Mouse (Mus musculus): ENCODE measurements at regions not wholly inside any gene's neighbourhood (a gene's known extent, or its start where the extent isn't known, plus 50 kb on each side); places are given as distances from the start of the nearest gene placed in this dataset.

GRCm38 (mm10) chr3:149270459-149270858 lies 280.1 kb upstream of the Adgrl2 start:
- intact Hi-C loops (cut with DNase I; ENCODE audit: low total_unique reads) = no loop called here
- DNase-seq = no peak

DNA sequence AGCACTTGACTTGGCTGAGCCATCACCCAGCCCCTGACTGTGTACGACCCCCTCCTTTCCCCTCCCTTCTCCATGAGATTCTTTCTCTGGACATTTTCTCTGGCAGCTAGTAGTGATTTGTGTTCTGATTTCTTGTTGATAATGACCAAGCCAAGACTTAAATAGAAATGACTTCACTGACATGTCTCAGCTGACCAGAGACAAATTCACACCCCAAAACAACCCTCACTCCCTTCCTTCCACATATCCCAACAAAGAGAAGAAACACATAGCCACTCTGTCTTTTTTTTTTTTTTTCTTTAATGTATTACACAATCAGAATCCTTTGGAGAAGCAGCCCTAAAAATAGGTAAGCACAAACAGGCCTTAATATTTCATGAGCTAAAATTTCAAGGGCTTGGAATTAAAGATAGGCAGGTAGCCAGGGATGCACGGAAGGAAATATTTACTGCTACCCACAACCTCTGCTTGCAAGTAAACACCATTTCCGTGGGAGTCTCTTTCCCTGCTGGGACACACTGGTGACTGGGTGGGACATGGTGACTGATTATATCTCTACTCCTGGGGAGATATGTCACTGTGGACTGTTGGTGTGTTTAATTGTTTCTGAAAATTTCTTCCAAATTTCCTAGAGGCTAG lies 272.1 kb upstream of the Adgrl2 start:
- intact Hi-C loops (cut with DNase I; ENCODE audit: low total_unique reads) = no loop called here
- DNase-seq = no peak

DNA sequence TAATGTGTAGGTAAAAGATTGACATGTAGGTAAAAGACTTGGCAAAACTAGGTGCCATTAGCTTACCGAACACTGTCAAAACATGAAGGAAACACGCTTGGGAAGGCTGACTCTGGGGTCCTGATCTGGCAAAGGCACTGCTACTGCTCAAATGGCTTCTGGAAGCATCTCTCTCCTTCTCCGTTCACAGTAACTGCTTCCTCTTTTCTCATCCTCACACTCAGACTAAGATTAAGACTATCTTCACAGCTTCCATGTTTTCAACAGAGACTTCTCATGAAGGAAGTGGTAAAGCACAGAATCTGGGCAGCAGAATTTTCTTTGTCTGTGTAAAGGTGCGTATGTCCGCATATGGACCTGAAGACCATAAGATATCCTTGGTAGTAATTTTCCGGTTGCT lies 271.4 kb upstream of the Adgrl2 start:
- intact Hi-C loops (cut with DNase I; ENCODE audit: low total_unique reads) = no loop called here

DNA sequence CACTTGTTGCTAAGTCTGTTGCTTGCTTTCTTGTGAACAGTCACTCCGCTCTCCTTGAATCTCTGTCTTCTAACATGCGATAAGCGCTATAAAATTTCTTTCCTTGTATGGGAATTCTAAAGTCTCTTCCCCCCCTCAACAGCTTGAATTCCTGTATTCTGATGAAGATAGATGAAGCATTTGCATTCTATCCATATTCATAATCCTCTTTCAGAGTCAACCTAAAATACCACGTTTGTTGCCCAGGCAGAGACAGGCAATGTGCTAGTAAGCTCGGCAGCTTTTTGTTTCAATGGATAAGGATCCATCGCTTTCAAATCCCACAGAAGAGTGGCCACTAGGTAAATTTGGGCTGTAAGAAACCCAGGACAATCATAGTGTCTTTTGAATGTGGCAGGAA lies 268.5 kb upstream of the Adgrl2 start:
- DNase-seq = no peak
- intact Hi-C loops (cut with DNase I; ENCODE audit: low total_unique reads) = no loop called here

More for the DNA sequence above, 271.4 kb upstream of the Adgrl2 start:
- DNase-seq = no peak

- intact Hi-C loops (cut with DNase I; ENCODE audit: low total_unique reads) = no loop called here
- DNase-seq = no peak
These were observed 266.5 kb upstream of the Adgrl2 start for GRCm38 (mm10) chr3:149256891-149257290.

DNA sequence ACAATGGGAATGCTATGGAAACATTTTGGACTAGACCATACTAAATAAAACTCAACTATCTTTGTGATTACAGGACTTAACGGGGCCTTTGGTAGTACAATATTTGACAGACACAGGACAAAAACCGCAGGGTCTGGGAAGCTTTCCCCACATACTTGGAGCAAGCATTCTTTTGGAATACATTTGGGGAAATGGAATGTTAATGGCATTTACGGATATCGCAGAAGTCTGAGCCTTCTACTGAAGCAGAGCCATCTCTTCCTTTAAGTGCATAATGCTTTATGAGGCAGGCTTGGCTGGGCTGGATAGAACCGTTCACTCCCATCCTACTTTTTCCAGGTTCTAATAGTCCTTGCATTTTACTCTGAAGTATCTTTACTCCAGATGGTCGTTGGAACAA lies 262.7 kb upstream of the Adgrl2 start:
- intact Hi-C loops (cut with DNase I; ENCODE audit: low total_unique reads) = no loop called here
- no peak for DNase-seq

- DNase-seq = no peak
- intact Hi-C loops (cut with DNase I; ENCODE audit: low total_unique reads) = no loop called here
These were observed 261.8 kb upstream of the Adgrl2 start for GRCm38 (mm10) chr3:149252144-149252543.

DNA sequence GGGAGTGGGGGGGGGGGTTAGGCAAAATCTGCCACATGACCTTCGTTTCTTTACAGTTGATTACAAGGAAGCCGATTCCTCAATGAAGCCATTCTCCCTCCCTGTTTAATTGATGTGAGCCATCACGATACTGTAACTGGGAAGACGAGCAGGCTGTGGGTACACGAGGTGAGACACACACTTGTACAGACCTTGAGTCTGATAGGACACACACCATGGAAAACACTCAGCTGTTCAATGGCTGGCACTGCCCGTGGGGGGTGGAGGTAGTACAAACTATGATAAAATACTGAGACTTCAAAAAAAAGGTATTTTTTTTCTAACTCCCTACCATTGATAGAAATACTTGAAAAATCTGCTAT lies 257.3 kb upstream of the Adgrl2 start:
- no peak for DNase-seq
- intact Hi-C loops (cut with DNase I; ENCODE audit: low total_unique reads) = no loop called here

GRCm38 (mm10) chr3:149246935-149247625 lies 256.7 kb upstream of the Adgrl2 start:
- no peak for DNase-seq
- intact Hi-C loops (cut with DNase I; ENCODE audit: low total_unique reads) = no loop called here

GRCm38 (mm10) chr3:149239664-149240063 lies 249.3 kb upstream of the Adgrl2 start:
- intact Hi-C loops (cut with DNase I; ENCODE audit: low total_unique reads) = no loop called here
- no peak for DNase-seq

GRCm38 (mm10) chr3:149238076-149238475 lies 247.7 kb upstream of the Adgrl2 start:
- no peak for DNase-seq
- intact Hi-C loops (cut with DNase I; ENCODE audit: low total_unique reads) = no loop called here

DNA sequence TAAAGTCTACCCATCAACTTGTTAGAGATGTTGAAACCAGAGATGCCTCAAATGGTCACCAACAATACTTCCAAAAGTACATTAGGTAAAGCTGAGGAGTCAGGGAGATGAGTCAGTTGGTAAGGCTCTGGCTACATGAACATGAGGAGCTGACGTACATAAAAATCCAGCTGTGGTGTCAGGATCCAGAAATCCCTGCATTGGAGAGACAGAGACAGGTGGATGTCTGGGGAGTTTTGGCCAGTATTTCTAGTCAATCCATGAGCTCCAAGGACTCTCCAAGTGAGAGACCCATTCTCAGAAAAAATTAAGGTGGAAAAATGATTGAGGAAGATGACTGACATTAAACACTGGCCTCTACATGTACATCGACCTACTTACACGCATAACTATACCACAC lies 244.8 kb upstream of the Adgrl2 start:
- intact Hi-C loops (cut with DNase I; ENCODE audit: low total_unique reads) = no loop called here

GRCm38 (mm10) chr3:149233691-149234131 lies 243.4 kb upstream of the Adgrl2 start:
- DNase-seq = no peak
- intact Hi-C loops (cut with DNase I; ENCODE audit: low total_unique reads) = no loop called here

More for the DNA sequence above, 244.8 kb upstream of the Adgrl2 start:
- DNase-seq = no peak

DNA sequence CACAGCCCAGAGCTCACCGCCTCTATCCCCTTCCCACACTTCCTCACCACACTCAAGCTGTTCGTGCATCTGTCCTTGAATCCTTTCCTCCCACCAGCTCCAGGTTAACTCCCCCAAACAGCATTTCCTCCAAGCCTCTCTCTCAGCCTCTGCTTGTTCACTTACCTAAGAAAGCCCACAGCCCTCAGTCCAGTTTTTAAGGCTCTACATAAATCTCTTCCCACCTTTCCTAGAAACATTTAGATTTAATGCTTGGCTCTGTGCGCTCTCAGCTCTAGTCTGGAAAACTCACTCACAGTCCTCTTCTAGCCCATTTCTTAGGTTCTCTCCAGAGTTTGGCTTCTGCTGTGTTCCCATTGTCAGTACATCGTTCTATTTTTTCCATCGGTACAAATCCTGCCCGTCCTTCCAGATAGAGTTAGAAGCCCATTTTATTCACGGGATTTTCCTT lies 242.9 kb upstream of the Adgrl2 start:
- DNase-seq = no peak
- intact Hi-C loops (cut with DNase I; ENCODE audit: low total_unique reads) = no loop called here

- intact Hi-C loops (cut with DNase I; ENCODE audit: low total_unique reads) = no loop called here
- no peak for DNase-seq
These were observed 241.0 kb upstream of the Adgrl2 start for GRCm38 (mm10) chr3:149231346-149231745.

DNA sequence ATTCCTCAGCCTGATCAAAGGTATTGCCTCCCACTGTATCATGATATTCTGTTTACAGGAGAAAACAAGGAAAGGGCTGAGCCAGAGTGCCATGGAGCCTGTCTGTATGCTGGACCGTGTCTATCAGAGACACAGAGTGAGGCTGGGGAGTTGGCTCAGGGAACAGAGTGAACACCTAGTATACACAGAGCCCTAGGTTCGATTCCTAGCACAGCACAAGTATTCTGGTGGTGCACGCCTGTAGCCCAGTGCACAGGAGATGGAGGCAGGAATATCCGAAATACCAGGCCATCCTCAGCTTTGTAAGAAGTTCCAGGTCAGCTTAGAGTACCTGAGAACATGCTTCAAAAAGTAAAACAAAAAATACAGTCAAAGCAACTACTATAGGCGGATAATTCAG lies 237.2 kb upstream of the Adgrl2 start:
- intact Hi-C loops (cut with DNase I; ENCODE audit: low total_unique reads) = no loop called here
- no peak for DNase-seq

DNA sequence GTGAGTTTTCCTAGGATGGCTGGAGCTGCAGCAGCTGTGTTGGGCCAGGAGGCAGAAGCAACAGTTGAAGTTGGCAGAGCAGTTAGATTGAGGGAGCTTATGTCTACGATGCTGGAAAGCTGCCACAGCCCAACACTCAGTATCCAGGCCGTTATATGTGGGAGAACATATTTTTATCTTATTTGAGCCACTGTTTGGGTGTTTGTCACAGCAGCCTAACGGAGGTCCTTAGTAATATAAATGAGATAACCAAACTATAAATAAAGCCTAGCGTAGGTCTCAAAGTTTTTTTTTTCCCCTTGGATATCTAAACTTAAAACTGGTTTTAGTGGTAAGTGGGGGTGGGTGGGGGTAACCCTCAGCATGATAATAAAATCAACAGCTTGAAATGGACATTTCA lies 236.4 kb upstream of the Adgrl2 start:
- DNase-seq = no peak
- intact Hi-C loops (cut with DNase I; ENCODE audit: low total_unique reads) = no loop called here

DNA sequence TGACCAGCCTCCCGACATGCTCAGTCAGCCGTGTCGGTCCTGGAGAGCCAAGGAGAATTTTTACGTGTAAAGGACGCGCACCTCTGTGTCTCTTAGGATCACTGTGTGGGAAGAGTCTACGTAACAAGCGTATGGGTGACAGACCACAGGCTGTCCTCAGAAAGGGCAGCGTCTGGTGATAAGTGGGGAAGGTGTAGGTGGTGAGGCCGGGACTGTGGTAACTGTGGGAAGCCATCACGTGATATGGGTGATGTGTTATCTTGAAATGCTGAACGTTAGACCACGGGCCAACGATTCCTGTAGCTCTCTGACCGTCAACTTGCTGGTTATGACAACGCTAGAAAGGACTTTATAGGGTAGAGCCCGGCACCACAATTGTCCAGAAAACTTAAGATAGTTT lies 235.3 kb upstream of the Adgrl2 start:
- no peak for DNase-seq
- intact Hi-C loops (cut with DNase I; ENCODE audit: low total_unique reads) = no loop called here

DNA sequence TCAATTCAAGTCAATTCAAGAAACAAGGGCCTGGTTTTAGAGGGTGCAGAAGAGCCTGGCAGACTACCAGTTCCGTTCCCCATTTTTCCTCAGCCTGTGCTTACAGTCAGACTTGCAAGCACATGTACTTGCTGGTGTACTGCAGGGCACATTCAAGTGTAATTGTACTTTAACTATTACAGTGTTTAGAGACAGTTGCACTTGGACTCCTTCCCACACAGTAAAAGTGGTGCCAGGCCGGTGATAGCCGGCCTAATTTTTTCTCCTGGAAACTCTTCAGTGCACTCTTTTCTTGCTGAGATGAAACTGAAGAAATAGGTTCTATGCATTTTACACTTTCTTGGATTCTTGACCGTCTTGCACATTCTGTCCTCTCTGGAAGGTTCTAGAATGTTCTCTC lies 233.9 kb upstream of the Adgrl2 start:
- DNase-seq = no peak
- intact Hi-C loops (cut with DNase I; ENCODE audit: low total_unique reads) = no loop called here

GRCm38 (mm10) chr3:149223776-149224175 lies 233.4 kb upstream of the Adgrl2 start:
- no peak for DNase-seq
- intact Hi-C loops (cut with DNase I; ENCODE audit: low total_unique reads) = no loop called here

GRCm38 (mm10) chr3:149220958-149221357 lies 230.6 kb upstream of the Adgrl2 start:
- no peak for DNase-seq
- intact Hi-C loops (cut with DNase I; ENCODE audit: low total_unique reads) = no loop called here

Data from gastrocnemius, postnatal 14 days (tissue).